Mouse (Mus musculus): ENCODE results near the gene Pak3.

Gene Pak3

GRCm38 (mm10) chrX:143664221-143665150 is 146.1 kb downstream of the Pak3 start:
- DNase-seq (ENCODE audit: low spot score in 2 of 2): no peak

DNA sequence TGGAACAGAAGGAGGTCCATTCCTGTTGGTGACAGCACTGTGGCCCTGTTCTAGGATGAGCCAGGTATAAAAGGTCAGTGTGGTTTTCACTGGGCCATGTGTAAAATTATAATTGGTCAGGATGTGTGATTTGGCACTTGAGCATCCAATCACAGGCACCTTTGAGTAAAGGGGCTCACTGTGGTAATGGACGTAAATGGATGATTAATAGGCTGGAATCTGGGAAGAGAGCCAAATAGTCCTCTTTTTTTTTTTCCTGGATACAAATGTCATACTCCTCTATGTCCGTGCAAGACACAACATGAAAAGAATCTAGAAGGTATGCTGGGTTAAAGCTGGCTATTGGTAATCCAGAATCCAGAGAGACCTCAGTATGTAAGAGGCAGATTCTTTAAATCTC is 147.4 kb downstream of the Pak3 start:
- DNase-seq (ENCODE audit: low spot score in 2 of 2): no peak

DNA sequence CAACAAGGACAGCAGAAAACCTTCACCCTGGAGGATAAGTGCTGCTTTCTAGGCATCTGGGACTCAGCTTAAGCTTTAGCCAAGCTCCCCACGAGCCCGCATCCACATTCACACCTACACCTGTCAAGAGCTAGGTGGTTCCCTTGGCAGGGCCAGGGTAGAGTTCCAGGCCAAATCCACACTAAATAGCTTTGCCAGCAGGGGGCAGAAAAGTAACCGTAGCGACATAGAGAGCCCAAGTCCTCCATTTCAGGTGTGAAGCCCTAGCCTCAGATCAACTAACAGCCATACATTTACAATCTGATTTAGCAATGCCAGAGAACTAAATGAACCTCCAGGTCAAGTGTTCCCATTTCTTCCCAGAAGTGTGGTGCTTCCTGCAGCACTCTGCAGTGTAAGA is 148.6 kb downstream of the Pak3 start:
- DNase-seq (ENCODE audit: low spot score in 2 of 2): no peak

DNA sequence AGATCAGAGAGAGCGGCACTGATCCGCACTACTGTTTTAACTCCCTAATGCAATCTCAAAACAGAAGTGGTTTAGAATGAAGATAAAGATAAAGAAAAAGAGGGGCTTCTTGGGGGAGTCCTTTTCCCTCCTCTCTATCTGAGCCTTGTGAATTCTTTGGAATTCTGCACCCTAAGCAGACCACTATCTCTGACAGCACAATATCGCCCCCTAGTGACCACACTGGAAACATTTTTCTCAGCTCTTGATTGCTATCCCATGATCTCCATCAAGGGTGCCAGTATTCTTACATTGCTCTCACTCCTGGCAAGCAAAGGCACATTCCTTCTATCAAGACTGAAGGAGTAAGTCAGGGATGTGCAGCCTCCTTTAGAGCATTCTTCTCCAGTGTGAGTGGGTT is 149.9 kb downstream of the Pak3 start:
- DNase-seq (ENCODE audit: low spot score in 2 of 2): peak in 1 of 2 experiments; percentile 4

DNA sequence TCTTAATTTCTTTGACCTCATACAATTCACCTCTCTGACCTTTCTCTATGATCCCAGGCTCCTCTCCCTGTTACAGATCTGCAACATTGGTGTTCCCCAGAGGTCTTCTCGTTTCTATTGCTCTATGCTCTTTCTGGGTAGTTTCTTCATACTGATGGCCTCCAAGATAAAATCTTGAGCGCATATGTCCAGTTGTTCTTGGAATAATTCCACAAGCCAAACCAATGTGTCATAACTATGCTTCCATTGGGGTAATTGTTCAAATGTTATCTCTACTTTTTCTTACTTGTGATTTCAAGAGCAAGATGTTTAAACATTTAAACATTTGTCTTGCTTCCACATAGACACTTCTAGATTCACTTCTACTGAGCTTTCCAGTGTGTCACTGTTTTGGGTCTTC is 160.2 kb downstream of the Pak3 start:
- no peak for DNase-seq (ENCODE audit: low spot score in 2 of 2)

DNA sequence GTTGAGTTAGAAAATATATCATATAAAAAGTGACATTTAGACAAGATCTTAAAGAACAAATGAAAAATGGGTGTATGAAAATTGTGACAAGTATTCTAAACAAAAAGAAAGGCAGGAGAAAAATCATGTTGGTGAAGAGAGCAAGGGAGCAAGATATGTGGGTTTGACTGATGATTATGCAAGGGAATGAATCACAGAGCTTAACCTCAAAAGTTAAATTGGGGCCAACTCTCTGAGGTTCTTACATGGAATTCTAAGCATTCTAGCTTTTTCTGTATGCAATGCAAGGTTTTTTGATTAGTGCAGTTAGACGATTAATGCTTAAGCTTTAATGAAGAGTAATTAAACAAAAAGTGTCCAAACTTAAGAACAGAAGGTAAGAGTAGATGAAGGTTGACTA is 203.9 kb downstream of the Pak3 start:
- DNase-seq (ENCODE audit: low spot score in 2 of 2): no peak

DNA sequence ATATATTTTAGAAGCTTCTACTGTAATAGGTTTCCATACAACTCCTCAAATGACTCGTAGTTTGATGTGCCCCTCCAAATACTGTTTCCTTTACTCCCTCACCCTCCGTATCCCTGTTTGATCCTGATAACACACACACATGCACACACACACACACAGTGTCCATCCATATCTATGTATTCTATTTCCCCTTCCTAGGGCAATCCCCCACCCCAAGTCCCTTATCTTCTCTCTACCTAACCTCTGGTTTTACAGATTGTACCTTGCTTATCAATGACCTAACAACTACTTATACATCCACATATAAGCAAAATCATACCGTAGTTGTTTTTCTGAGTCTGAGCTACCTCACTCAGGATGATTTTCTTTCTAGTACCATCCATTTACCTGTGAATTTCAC is 207.0 kb downstream of the Pak3 start:
- DNase-seq (ENCODE audit: low spot score in 2 of 2): no peak

DNA sequence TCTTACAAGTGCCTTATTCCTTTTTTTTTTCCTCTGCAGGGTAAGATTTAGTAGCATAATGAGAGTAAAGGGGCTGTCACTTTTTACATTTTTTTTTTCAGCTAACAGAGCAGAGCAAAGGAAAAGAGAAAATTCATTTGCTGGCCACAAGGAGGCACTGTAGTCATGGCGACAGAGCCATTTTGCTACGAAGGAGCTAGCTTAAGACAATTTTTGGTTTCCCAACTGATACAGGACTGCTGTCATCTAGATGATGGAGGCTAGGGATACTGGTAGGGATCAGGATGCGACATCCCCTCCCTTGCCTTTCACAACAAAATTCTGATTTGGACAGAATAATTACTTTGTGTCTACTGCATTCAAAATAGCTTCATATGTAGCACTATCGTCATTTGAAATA is 217.6 kb downstream of the Pak3 start:
- DNase-seq (ENCODE audit: low spot score in 2 of 2): no peak

GRCm38 (mm10) chrX:143739171-143739570 is 220.8 kb downstream of the Pak3 start:
- peak in 1 of 2 experiments; percentile 3 for DNase-seq (ENCODE audit: low spot score in 2 of 2)

DNA sequence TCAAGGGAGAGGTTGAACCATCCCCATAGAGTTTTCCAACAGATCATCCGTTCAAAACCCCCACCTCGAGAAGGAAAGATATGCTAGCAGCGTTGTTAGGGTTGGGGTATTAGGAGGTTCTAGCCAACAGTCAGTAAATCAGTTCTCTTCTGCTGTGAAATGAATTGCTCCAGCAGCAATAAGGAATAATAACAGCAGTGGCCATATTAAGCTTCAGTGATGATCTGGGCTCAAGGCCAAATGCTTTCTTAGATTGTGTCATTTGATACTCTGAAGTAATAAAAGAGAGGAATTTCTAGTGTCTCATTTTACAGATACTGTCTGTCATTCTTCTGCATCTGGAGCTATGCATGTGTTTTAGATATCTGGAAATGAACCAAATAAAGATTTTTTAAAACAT is 244.2 kb downstream of the Pak3 start:
- DNase-seq (ENCODE audit: low spot score in 2 of 2): no peak

DNA sequence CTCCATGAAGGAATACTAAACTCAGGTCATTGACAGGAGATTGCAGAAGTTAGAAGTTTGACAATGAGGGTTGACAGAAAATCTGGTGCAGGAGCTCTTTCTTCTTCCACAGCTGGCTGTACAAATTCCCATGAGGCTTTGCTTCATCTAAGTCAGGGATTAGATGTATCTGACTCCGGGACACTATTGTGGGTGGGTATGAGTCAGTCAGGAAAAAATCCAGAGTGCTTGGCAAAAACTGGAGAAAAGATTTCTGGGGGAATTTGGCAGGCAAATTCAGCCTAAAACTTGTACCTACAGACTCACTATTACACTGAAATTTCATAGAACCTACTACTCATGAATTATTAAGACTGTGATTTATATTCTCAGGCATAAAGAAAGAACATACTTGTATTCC is 297.6 kb downstream of the Pak3 start:
- DNase-seq (ENCODE audit: low spot score in 2 of 2): peak in 1 of 2 experiments; percentile 0

GRCm38 (mm10) chrX:143818961-143819360 is 300.6 kb downstream of the Pak3 start:
- no peak for DNase-seq (ENCODE audit: low spot score in 2 of 2)

- DNase-seq (ENCODE audit: low spot score in 2 of 2): no peak
Measured at GRCm38 (mm10) chrX:143826521-143826920, 308.1 kb downstream of the Pak3 start.

- DNase-seq (ENCODE audit: low spot score in 2 of 2): peak; percentile 0 to 4
Measured at GRCm38 (mm10) chrX:143827212-143827611, 308.8 kb downstream of the Pak3 start, which contains the start of gene Capn6. Capn6 (minus strand) TSS chrX:143827414.

GRCm38 (mm10) chrX:143846637-143847036 is 328.2 kb downstream of the Pak3 start:
- no peak for DNase-seq (ENCODE audit: low spot score in 2 of 2)

All from heart, adult 9 months (tissue).